Mouse (Mus musculus) left cerebral cortex, postnatal 14 days (tissue): Measurements from ENCODE around the gene Hoxb6. TPM values are rescaled to one million over a fixed set of nuclear protein-coding genes. Genes with fewer than 3 reads are reported as not detected.

ENCODE experiments used
- DNase-seq, 2 experiments: peaks; one replicate each; pipeline ENCODE4 v3.0.0; 2021 to 2022; ENCODE audit warnings: low spot score in 2 of 2, mixed read lengths in 1 of 2
- intact Hi-C: fragments of 180-260 bp; cut with DNase I; formaldehyde crosslinking; loops from one replicate; pipeline ENCODE4 v1.15.1; 2025
- total RNA-seq, 2 experiments: library from RNA; stranded (reverse); gene quantifications; 2 replicates each; pipeline ENCODE4 v1.2.3; 2021

The Hoxb6 gene
- total RNA-seq, 2 experiments from 2014 or later, result not detected

GRCm38 (mm10) chr11:96323154-96323553 lies 30.9 kb downstream of the Hoxb6 start, which contains the start of gene Hoxb3:
Gene Hoxb3 (plus strand): TSS chr11:96323326.
- intact Hi-C loops, result no loop called here
- no peak for DNase-seq

GRCm38 (mm10) chr11:96324125-96324524 lies 31.8 kb downstream of the Hoxb6 start:
- intact Hi-C loops, result no loop called here
- no peak for DNase-seq

DNA sequence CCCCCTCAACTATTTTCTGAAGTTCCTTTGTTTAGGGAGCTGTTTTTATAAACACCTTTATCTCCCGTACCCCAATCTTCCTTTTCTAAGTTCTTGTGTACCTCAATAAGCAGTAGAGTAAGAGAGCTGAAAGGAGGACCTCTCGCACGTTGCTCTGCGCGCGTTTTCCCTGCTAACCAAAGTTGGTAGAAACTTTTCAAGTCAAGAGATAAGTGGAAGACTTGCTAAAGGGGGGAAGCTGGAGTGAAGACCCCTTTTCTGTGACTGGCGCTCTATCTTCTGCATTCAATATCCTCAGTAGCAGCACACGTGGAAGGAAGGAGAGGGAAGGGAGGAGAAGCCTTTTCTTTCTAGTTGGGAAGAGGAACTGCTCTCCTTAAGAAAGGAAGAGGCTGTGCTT lies 32.7 kb downstream of the Hoxb6 start:
- DNase-seq, result no peak
- intact Hi-C loops, result no loop called here

GRCm38 (mm10) chr11:96325747-96326212 lies 33.5 kb downstream of the Hoxb6 start:
- intact Hi-C loops, result no loop called here
- no peak for DNase-seq

- intact Hi-C loops, result no loop called here
- DNase-seq, result no peak
Measured at GRCm38 (mm10) chr11:96326705-96327104, 34.4 kb downstream of the Hoxb6 start.

DNA sequence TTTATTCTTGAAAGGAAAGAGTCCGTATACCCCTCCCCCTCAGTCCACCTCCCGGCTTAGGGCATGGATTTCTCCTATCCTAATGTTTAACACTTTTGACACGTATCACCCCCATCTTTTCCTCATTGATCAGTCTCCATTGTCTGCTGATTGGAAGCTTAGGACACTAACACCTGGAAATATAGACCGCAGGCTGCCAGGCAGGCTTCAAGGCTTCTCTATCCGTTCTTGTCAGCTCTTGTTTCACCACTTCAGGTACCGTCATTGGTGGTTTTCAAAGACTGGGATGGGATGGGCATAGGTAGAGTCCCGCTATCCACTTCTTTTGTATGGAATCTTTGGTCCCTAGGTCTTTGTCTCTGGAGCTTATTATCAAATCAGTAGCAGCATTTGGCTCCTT lies 34.8 kb downstream of the Hoxb6 start:
- DNase-seq, result no peak
- intact Hi-C loops, result no loop called here

DNA sequence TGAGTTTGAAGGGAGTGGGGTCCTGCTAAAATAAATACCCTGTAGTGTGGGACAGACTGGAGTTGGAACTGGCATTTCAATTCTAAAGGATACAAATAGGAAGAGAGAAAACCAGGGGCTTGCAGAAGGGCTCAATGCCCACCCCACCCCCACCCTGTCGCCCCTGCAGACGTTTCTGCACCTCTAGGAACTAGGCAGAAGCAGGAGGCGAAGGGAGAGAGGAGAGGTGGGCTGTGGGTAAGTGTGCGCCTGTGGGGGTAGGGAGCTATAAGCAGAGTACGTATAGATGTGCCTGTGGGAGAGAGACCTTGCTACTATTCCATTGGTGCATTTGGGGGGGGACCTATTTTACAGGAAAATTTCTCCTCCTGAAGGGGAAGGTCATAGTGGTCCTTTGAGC lies 35.5 kb downstream of the Hoxb6 start:
- intact Hi-C loops, result no loop called here
- DNase-seq, result no peak

- DNase-seq, result no peak
- intact Hi-C loops, result no loop called here
Measured at GRCm38 (mm10) chr11:96328605-96329004, 36.3 kb downstream of the Hoxb6 start.

GRCm38 (mm10) chr11:96332105-96332504 lies 39.8 kb downstream of the Hoxb6 start:
- no peak for DNase-seq
- intact Hi-C loops, result loop anchor here (10.0 kb wide), 1 partner anchor 137 kb away; the partner anchor contains the start of gene Hoxb13

DNA sequence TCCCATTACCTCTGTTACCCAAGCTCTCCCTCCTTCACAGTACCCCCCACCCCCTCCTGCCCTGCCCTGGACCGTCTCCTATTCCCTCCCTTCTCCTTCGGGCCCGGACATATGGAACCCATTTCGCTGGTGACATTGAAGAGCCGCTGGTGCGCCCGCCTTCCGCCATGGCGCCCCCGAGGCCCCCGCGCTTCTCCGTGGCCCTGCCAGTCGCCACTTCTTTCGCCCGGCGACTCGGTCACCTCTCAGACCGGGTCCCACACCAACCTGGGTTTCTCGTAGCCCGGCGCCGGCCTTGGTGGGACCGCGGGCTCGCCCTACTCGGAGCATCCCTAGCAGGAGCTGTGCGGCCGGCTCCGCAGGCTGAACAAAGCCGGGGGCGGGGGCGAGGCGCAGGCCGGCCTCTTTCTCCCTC lies 40.3 kb downstream of the Hoxb6 start:
- intact Hi-C loops, result loop anchor here (10.0 kb wide), 1 partner anchor 138 kb away; the partner anchor contains the start of gene Hoxb13
- no peak for DNase-seq

DNA sequence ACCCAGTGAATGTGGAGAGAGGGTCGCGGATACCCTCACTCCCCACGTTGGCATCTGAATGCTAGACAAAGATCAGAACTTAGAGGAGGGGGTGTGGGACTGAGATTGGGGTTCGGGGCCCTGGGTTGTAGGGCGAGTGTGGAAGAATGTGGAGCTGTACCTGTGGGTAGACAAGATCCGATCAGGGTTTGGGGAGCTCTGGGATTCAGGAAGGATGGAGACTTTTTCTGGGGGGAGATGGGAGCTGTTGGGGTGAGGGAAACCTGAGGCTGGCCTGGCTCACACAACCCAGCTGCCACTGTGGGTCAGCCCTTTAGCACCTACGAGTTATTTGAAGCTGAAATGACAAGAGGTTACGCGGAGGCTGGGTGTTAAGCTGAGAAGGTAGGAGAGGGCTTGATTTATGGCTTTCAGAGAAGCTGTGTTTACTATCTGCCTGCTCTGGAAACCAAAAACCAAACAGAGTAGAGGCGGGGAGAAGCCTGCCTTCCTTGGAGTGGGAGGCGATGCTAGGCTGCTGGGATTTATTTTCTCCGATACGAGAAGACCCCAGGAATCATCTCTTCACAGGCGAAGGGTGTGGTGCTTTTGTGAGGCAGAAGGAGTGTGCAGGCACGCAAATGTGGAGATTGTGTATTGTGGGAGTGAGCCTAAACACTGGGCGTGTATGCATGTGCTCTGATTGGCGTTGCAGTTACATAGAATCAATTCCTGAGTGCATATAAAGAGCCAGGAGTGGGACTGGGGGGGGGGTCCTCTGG lies 41.1 kb downstream of the Hoxb6 start:
- no peak for DNase-seq
- intact Hi-C loops, result loop anchor here (10.0 kb wide), 1 partner anchor 139 kb away; the partner anchor contains the start of gene Hoxb13

DNA sequence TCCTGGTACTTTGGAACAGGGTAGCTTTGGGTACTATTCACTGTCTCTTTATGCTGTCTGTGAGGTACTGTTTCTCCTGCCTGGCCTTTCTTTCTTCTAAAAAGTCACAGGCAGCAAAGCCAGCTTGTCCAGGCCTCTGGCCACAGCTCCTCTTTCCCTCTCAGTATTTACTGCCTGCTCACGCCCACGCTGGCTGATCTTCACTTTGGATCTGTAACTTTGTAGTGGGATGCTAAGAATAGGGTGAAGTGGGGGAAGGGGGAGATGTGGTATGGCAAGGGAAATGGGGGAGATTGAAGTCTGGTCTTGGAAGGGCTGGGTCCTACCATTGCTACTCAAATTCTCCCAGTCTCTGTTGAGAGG lies 41.7 kb downstream of the Hoxb6 start:
- DNase-seq, result no peak
- intact Hi-C loops, result loop anchor here (10.0 kb wide), 1 partner anchor 139 kb away; the partner anchor contains the start of gene Hoxb13

GRCm38 (mm10) chr11:96334998-96335397 lies 42.7 kb downstream of the Hoxb6 start:
- no peak for DNase-seq
- intact Hi-C loops, result loop anchor here (10.0 kb wide), 1 partner anchor 140 kb away; the partner anchor contains the start of gene Hoxb13

DNA sequence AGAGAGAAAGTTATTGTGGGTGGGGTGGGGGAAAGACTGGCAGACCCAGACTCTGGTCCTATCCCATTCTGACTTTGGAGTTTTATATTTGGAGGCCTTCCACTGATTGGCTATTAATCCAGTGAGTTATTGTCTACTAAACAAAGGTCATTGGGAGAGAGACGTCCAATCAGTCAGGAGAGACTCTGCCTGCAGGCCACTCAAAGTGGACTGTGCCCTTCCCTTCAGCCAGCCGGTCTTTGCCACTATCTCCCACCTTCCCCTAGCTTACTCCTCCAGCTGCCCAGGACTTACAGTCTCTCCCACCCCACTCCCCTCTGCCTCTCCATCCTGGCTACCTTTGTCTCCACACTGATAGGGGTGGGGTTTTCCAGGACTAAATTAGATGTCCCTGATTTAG lies 44.3 kb downstream of the Hoxb6 start:
- DNase-seq, result no peak
- intact Hi-C loops, result loop anchor here (10.0 kb wide), 1 partner anchor 142 kb away; the partner anchor contains the start of gene Hoxb13

DNA sequence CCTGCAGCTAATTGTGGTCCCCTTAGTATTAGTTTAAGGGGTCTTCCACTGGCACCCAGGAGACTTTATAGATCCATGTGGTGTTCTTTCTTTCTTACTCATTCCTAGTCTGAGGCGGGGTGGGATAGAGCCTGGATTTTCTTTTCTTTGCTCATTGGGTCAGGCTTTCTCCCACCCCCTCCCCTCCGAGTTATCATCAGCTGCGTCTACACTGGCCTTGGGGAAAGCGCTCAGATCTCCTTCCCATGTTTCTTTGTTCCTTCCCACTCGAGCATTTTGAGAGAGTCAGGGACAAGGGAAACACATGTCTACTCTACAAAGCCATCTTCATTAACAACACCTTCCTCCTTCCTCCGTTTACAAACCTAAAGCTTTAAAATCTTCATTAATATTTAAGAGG lies 44.8 kb downstream of the Hoxb6 start:
- intact Hi-C loops, result loop anchor here (10.0 kb wide), 1 partner anchor 142 kb away; the partner anchor contains the start of gene Hoxb13
- no peak for DNase-seq

DNA sequence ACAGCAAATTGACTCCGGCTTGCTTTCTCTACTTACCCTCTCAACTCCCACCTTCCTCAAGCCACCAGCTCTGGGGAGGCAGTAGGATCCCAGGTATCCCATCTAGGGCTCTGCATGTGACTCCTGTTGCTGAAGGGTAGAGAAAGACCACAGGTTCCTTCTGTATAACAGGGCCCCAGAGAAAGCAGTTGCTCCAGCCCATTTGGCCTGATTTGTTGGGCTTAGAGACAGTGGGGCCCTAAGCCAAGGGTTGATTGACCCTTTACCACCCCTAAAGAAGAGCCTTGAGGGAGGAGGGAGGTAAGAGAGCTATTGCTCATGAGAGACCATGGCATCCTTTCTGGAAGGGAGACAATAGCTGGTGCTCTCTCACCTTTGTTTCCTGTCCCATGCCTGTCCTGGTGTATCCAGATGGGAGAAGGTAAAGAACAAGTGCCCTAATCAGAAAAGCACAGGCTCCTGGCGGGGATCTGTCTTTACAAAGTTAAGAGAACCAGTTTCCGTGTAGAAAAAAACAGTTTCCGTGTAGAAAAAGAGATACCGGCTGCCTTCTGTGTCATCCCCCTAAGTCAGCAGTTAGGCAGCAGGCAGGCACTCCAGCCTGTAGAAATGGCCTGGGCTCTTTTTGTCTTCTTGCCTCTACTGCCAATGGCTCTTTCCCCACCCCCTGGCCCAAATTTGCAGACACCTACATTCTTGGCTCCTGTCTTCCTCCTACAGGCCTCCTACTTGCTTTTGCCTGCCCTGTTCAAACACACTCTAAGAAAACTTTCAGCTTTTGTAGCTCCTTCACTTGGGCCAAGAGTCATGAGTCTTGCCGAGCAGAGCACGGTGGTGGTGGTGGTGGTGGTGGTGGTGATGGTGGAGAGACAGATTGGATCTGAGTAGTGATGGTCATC lies 46.9 kb downstream of the Hoxb6 start:
- intact Hi-C loops, result loop anchor here (10.0 kb wide), 1 partner anchor 144 kb away; the partner anchor contains the start of gene Hoxb13
- DNase-seq, result no peak

DNA sequence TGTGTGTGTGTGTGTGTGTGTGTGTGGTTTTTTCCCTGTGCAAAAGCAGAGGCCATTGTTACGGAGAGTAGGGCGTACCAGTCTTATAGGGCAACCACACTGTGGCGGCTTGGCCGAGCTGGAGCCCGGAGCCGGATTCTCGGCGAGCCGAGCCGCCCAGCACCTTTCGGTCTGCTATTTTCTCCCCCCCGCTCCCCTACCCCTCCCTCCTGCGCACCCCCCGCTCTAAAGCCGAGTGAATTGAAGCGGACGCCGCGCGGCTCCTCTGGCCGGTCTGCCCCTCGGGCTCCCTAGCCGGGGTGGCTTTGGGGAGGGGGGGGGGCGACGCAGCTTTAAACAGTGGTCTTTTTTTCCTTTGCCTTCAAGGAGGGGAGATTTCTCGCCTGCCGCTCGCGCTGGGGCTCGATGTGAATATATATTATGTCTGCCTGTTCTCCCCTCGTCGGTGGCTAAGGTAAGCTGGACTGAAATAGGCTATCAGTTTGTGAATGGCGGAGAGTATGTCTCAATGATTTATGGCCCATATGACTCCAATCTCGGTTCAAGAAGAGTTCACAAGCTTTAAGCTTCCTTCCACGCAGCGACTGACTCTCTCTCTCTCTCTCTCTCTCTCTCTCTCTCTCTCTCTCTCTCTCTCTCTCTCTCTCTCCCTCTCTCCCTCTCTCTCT lies 48.6 kb downstream of the Hoxb6 start:
- intact Hi-C loops, result loop anchor here (10.0 kb wide), 1 partner anchor 336 kb away; the partner anchor contains the start of gene Igf2bp1
- no peak for DNase-seq

GRCm38 (mm10) chr11:96341701-96342575 lies 49.7 kb downstream of the Hoxb6 start:
- intact Hi-C loops, result loop anchor here (10.0 kb wide), 1 partner anchor 337 kb away; the partner anchor contains the start of gene Igf2bp1
- no peak for DNase-seq
